Mouse (Mus musculus) layer of hippocampus, postnatal 14 days (tissue): ENCODE data around the gene Fgd6. TPM values are rescaled to one million over a fixed set of nuclear protein-coding genes. Genes with fewer than 3 reads are reported as not detected.

Experiments used
- DNase-seq, 2 experiments: peaks; one replicate each; pipeline ENCODE4 v3.0.0; 2021 to 2022; ENCODE audit warnings: low spot score in 2 of 2, mixed read lengths in 1 of 2
- total RNA-seq, 2 experiments: library from RNA; stranded (reverse); gene quantifications; 2 replicates each; pipeline ENCODE4 v1.2.3; 2021

Fgd6 gene
- total RNA-seq, 2 experiments from 2014 or later: 9.7 to 10.7 TPM

DNA sequence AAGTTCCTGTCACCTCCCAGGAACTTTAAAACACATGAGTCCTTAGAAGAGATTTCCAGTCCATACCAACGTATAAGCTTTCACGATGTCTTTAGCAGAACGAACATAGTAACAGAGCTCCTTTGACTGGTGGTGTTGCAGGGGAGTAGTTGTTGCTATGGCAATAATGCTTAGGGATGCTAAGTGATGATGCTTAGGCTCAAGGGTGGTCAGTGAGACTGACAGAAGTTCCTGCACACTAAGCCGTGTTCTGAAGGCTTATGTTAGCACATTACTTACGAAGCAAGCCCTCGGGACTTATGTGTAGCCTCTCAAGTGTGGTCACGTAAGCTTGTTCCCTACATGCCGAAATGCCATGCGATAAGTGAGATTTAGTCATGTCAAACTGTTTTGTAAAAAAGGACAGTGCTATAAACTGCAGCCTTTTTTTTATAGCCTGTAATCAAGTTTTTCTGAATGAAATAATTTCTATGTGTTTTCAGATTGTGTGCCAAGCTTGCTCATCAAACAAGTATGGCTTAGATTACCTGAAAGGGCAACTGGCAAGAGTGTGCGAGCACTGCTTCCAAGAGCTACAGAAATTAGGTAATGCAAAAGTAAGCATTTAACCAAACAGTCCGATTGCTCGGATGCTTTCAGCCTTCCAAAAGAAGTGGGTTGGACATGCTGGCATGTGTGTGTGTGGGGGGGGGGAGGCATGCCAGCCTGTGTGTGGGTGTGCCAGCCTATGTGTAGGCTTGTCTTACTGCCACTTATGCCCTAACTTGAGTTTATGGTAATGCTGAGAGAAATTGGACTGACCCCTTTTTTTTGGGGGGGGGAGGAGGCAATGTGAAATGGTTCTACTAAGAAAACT, 99.0 kb downstream of the Fgd6 start:
- DNase-seq: peak in 1 of 2 experiments; percentile 22

DNA sequence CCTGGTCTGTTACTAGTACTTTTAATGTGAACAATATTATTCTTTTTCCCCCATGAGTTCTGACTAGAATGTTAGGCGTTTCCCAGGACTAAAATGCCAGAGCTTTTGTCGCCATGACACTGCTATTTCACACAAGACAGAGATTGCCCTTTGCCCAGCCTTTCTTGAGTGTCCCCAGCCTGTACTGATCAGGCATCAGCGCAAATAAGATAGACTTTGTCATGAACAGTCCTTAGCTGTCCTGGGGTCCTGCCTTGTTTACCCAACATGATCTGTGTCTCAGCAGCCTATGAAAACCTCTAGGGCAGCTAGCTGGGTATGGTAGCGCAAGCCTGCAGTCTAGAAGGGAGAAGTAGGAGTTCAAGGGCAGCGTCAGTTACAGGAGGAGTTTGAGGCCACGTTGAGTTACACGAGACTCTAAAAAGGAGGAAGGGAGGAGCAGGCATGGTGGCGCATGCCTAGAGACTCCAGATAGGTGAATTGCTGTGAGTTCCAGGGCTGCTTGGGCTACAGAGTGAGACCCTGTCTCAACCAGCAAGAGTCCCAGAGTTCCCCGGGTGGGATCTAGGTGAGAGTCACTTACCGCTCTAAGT, 103.2 kb downstream of the Fgd6 start:
- no peak for DNase-seq

DNA sequence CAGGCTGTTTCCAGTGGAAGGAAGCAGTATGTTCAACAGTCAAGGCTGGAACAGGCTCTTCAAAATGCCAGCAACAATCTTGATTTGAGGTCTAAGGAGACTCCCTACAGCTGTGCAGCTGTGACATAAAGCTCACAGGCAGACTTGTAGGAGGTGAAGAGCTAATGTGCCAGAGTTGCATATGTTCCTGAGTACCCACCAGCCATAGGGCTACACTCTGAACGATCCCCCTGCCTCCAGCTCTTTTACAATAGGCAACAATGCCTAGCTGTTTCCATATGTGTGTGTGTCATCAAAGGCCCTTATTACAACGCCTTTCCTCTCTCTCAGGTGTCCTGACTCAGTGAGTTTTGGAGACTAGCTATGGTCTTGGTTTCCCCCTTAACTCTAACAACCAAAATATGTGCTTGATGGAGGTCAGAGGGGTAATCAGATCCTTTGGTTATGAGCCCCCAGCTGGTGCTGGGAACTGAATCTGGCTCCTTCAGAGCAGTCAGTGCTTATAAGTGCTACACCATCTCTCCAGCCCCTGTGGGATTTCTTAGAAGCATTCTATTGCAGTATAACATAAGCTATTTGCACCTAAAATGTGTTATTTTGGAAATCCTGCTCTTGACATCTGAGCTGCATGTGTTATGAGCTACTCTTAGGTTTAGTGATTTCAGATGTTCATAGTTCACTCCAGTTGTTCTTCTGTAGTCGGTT, 104.6 kb downstream of the Fgd6 start:
- DNase-seq: no peak

DNA sequence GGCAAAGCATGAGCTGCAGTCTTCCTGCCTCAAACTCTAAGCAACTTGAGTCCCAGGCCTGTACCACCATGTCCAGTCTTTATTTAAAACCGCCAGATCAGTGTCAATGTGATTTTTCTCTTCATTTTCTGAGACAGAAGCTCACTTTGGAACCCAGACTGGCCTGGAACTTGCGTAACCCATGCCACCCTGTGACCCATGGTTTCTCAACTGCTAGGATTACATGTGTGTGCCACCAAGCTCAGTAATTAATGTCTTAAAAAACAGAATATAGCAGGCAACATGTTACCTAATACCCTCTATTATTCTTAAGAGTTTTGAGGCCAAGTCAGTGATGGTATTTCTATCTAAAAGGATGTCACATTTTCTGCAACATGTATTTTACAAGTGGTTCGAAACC, 106.6 kb downstream of the Fgd6 start:
- no peak for DNase-seq

DNA sequence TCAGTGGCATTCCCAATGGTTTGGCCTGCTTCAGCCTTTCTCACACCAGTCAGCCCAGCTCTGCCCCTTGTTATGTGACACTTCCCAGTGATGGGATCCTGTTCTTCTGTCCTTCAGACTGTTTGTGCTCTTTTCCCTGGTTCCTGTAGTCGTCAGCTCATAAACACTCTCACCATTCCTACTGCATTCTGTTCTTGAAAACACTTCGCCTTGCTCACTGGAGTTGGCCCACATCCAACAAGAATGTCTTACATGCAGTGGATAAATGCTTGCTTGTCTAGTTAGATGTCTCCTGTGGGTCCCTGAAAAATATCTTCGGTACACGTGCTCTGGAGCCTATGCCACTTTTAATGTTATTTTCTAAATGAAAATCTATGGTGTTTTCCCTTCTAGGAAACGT, 108.8 kb downstream of the Fgd6 start:
- no peak for DNase-seq

DNA sequence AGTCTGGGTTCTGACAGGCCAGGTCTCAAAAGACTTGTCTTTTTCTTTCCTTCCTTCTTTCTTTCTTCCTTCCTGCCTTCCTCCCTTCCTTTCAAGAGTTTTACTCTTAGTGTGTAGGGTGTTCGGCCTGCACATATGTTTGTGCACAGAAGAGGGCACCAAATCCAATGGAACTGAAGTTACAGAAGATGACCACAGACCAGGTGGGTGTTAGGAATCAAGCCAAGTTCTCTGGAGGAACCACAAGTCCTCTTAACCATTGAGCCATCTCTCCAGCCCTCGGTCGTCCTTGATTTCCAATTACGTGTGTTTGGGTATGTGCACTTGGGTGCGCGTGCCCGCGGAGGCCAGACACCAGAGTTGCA, 111.6 kb downstream of the Fgd6 start:
- no peak for DNase-seq

GRCm38 (mm10) chr10:94147756-94148531, 112.1 kb downstream of the Fgd6 start, which contains the start of gene Nr2c1:
Gene Nr2c1, plus strand, starts transcription at chr10:94148023.
- DNase-seq: peak; percentile 87 to 94

- no peak for DNase-seq
Measured at GRCm38 (mm10) chr10:94151488-94151887, 115.7 kb downstream of the Fgd6 start.

- DNase-seq: no peak
Measured at GRCm38 (mm10) chr10:94153841-94154240, 118.0 kb downstream of the Fgd6 start.

- DNase-seq: no peak
Measured at GRCm38 (mm10) chr10:94158962-94159361, 123.2 kb downstream of the Fgd6 start.

GRCm38 (mm10) chr10:94159406-94159805, 123.6 kb downstream of the Fgd6 start:
- no peak for DNase-seq

- no peak for DNase-seq
Measured at GRCm38 (mm10) chr10:94161051-94161765, 125.4 kb downstream of the Fgd6 start.

DNA sequence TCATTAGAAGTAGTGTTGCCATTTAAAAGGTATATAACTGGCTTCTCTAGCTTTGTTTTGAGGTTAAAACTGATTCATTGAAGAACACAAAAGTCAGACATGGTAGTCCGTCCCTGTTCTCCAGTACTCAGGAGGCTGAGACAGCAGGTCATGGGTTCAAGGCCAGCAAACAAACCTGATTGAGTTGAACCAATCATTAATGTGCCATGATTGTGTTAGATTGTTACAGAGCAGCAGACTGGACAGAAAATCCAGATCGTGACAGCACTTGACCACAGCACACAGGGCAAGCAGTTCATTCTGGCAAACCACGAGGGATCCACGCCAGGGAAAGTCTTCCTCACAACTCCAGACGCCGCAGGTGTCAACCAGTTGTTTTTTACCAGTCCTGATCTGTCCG, 126.2 kb downstream of the Fgd6 start:
- DNase-seq: no peak

GRCm38 (mm10) chr10:94164104-94164845, 128.5 kb downstream of the Fgd6 start:
- DNase-seq: no peak

DNA sequence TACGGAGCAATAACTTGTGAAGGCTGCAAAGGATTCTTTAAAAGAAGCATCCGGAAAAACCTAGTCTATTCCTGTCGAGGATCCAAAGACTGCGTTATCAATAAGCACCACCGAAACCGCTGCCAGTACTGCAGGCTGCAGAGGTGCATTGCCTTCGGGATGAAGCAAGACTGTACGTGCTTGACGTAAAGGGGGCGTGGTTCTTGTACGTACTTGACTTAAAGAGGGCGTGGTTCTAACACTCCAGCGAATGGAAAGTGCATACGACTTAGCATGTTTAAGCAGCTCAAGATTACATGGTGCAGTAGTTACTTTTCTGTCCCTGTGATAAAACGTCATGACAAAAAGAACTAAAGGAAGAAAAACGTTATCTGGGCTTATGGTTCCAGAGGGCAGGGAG, 129.6 kb downstream of the Fgd6 start:
- DNase-seq: no peak

DNA sequence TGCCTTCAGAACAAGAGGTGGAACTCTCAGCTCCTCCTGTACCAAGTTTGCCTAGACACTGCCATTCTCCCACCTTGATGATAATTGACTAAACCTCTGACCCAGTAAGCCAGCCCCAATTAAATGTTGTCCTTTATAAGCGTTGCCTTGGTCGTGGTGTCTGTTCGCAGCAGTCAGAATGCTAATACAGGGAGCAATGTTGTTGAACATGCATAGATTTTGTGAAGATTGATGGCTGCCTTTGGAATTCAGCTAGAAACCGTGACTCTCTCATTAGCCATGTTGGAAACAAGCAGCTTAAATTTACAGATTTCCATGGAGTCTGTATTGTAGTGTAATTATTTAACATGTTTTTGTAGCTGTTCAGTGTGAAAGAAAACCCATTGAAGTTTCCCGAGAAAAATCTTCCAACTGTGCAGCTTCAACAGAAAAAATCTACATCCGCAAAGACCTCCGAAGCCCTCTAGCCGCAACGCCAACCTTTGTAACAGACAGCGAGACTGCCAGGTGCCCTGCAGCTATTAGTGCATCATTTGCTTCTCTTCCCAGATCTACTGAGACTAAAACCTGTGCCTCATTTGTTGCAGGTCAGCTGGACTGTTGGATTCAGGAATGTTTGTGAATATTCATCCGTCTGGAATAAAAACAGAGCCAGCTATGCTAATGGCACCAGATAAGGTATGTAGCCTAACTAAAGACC, 131.4 kb downstream of the Fgd6 start:
- no peak for DNase-seq

- DNase-seq: no peak
Measured at GRCm38 (mm10) chr10:94171440-94172130, 135.8 kb downstream of the Fgd6 start.

DNA sequence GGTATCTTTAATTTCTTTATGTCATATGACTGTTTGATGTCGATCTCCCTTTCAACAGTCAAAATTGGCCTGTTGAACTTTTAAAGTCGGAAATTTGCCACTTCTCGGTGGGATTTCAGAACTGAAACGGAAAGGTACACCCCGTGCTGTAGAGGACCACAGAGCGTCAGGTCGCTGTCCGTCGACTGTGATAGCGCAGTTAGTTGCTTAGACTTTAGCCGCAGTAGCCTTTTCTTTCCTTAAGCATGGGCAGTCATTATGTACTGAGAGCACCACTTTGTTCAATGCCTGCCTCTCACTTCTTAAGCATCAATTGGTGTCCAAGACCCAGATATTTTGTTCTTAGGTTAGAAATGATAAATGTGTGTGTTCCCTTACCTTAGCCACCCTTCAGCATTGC, 136.3 kb downstream of the Fgd6 start:
- DNase-seq: no peak

GRCm38 (mm10) chr10:94172706-94173105, 136.9 kb downstream of the Fgd6 start:
- DNase-seq: no peak
